Mouse (Mus musculus) limb, embryonic 14.5 days (tissue): ENCODE results near the gene 1810013L24Rik. TPM values are rescaled to one million over a fixed set of nuclear protein-coding genes. Genes with fewer than 3 reads are reported as not detected.

Experiments used
- ATAC-seq: fragments of 200-750 bp; cut with Nextera tagmentation; 2 replicates; pipeline ENCODE4 v1.8.0; 2017; ENCODE audit warnings: low read depth, moderate number of reproducible peaks, moderate TSS enrichment; ENCODE audit not compliant: low FRiP score
- DNase-seq: peaks from one replicate; pipeline ENCODE4 v3.0.0-alpha.2; 2015; ENCODE audit warnings: low spot score
- H3K27ac ChIP-seq: fragments of 300-500 bp; sonication (generic); replicated peaks from 2 replicates; pipeline ENCODE4 v1.5.1; 2014; ENCODE audit warnings: low read depth, mild to moderate bottlenecking, low read length, moderate library complexity, mixed read lengths
- H3K27me3 ChIP-seq: fragments of 300-500 bp; sonication (generic); 2 replicates; pipeline ENCODE4 v1.6.1; 2014; ENCODE audit warnings: low read length, mixed read lengths; ENCODE audit not compliant: control insufficient read depth, insufficient read depth
- H3K36me3 ChIP-seq: fragments of 300-500 bp; sonication (generic); 2 replicates; pipeline ENCODE4 v1.6.1; 2014; ENCODE audit warnings: mild to moderate bottlenecking, low read length, moderate library complexity, mixed read lengths; ENCODE audit not compliant: control insufficient read depth, insufficient read depth
- H3K4me1 ChIP-seq: fragments of 300-500 bp; sonication (generic); 2 replicates; pipeline ENCODE4 v1.6.1; 2014; ENCODE audit warnings: antibody characterized with exemption, low read length, mixed read lengths; ENCODE audit not compliant: control insufficient read depth, insufficient read depth
- H3K4me2 ChIP-seq: fragments of 300-500 bp; sonication (generic); replicated peaks from 2 replicates; pipeline ENCODE4 v1.6.1; 2014; ENCODE audit warnings: low read depth, mild to moderate bottlenecking, low read length, moderate library complexity; ENCODE audit not compliant: severe bottlenecking
- H3K4me3 ChIP-seq: fragments of 300-500 bp; sonication (generic); replicated peaks from 2 replicates; pipeline ENCODE4 v1.5.1; 2014; ENCODE audit warnings: low read length
- H3K9ac ChIP-seq: fragments of 300-500 bp; sonication (generic); 2 replicates; pipeline ENCODE4 v1.6.1; 2014; ENCODE audit warnings: mild to moderate bottlenecking, low read depth, low read length, moderate library complexity; ENCODE audit not compliant: severe bottlenecking
- H3K9me3 ChIP-seq: fragments of 300-500 bp; sonication (generic); 2 replicates; pipeline ENCODE4 v1.6.1; 2016; ENCODE audit warnings: low read length; ENCODE audit not compliant: control insufficient read depth
- POLR2A ChIP-seq: fragments of 200-500 bp; IDR thresholded peaks from 2 replicates; pipeline ENCODE4 v1.8.0; 2012; ENCODE audit warnings: inconsistent platforms, mild to moderate bottlenecking, moderate library complexity, borderline replicate concordance; ENCODE audit not compliant: insufficient read depth, insufficient read length; ENCODE audit errors: extremely low read depth
- WGBS: fragments of 180-500 bp; shearing (Covaris S2); extraction: QIAGEN DNeasy Blood & Tissue Kit; methylation state at CpG from one replicate; pipeline ENCODE4 v1.1.7; 2014; 5-methylcytosine and 5-hydroxymethylcytosine counted together
- polyA plus RNA-seq, 2 experiments: library from polyadenylated mRNA; depleted of rRNA in 1 of 2; stranded (reverse) in 1 of 2; unstranded in 1 of 2; fragments of >200 nt; fragmentation: Nextera tagmentation in 1 of 2; extraction: Ambion mirVana in 1 of 2; gene quantifications; 2 replicates each; pipeline versions ENCODE4 v1.2.1 to v1.2.3; 2012 to 2014

Gene 1810013L24Rik
- polyA plus RNA-seq, 2 experiments, result 18.2 to 31.8 TPM

DNA sequence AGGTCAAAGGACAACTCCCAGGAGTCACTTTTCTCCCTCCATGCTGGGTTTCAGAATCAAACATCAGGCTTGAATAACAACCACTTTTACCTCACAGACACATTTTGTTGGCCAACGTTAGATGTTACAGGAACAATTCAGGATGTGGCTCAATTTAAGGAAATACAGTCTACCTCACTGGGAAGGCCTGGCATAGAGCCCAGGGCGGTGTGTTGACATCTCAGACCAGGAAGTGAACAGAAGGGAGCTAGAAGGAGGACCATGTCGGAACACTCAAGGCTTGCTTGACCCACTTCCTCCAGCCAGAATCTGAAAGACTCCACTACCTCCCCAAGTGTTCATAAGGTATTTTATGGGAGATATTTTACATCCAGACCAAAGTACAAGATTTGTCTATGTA lies 45.1 kb upstream of the 1810013L24Rik start:
- DNase-seq (no peak), ATAC-seq (no peak)
- no peak for TF ChIP-seq POLR2A
- Histone ChIP-seq H3K4me2 (no peak overlapping the region), H3K27ac (no peak overlapping the region), H3K9ac (no peak overlapping the region), H3K4me1 (no peaks in the 10 kb centered on the region), H3K9me3 (no peaks in the 10 kb centered on the region), H3K36me3 (no peaks in the 10 kb centered on the region), H3K4me3 (no peak overlapping the region), H3K27me3 (no peaks in the 10 kb centered on the region)
- WGBS, result 60% methylated on average over 3 of the region's 3 CpGs

DNA sequence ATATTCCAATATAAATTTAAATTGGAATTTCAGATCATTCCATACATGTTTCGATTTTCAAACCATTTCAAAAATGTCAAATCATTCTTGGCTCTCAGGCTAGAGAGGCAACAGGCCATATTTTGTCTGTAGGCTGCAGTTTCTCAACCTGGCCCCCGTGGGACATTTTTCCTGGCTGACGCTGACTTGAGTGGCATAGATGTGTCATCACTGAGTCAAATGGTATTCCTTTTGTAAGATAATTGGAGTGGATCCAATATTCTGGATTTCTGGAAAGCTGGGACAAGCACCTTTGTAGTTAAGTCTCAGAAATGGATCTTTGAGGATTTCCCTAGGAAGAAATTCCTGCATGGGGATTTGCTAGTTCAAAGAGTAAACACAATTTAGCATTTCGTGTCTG lies 39.0 kb upstream of the 1810013L24Rik start:
- Histone ChIP-seq H3K4me3 (no peak overlapping the region), H3K4me1 (no peaks in the 10 kb centered on the region), H3K36me3 (no peaks in the 10 kb centered on the region), H3K4me2 (no peak overlapping the region), H3K27me3 (no peaks in the 10 kb centered on the region), H3K27ac (no peak overlapping the region), H3K9ac (no peak overlapping the region), H3K9me3 (no peaks in the 10 kb centered on the region)
- 81% methylated on average over 4 of the region's 4 CpGs for WGBS
- DNase-seq, result no peak
- no peak for ATAC-seq
- no peak for TF ChIP-seq POLR2A

DNA sequence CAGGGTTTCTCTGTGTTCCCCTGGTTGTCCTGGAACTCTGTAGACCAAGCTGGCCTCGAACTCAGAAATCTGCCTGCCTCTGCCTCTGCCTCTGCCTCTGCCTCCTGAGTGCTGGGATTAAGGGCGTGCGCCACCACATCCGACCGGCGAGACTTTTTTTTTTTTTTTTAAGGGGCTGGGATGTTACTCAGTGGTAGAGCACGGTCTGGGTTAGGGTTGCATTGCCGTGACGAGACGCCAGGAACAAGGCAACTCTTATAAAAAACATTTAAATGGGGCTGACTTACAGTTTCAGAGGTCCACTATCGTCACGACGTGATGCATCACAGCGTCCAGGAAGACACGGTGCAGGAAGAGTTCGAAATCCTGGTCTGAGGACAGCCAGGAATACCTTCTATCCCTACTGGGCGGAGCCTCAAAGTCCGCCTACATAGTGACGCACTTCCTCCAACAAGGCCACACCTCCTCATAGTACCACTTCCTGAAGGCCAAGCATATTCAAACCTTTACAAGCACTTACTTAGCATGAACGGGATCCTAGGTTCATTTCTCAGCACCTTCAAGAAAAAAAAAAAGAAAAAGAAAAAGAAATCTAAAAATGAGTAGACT lies 37.8 kb upstream of the 1810013L24Rik start, which contains the start of gene Usp7:
TSS of gene Usp7 (minus strand) at position 360 of the 609 bp plus-strand sequence.
- no peak for ATAC-seq
- DNase-seq, result no peak
- no peaks in the 10 kb centered on the region for H3K27me3 ChIP-seq
- no peak within 1 kb of the TSS for H3K4me2 ChIP-seq
- H3K9me3 ChIP-seq, result no peaks in the 10 kb centered on the region
- no peak for TF ChIP-seq POLR2A
- no peaks in the 10 kb centered on the region for H3K36me3 ChIP-seq
- no peaks in the 10 kb centered on the region for H3K4me1 ChIP-seq
- no peak within 1 kb of the TSS for H3K4me3 ChIP-seq
- H3K27ac ChIP-seq, result no peak within 1 kb of the TSS
- H3K9ac ChIP-seq, result no peak within 1 kb of the TSS
- WGBS, result 93% methylated on average over 20 of the region's 20 CpGs

- H3K9me3 ChIP-seq, result no peaks in the 10 kb centered on the region
- H3K27me3 ChIP-seq, result no peaks in the 10 kb centered on the region
- H3K4me2 ChIP-seq, result no peak overlapping the region
- no peak overlapping the region for H3K4me3 ChIP-seq
- DNase-seq, result no peak
- H3K36me3 ChIP-seq, result no peaks in the 10 kb centered on the region
- H3K4me1 ChIP-seq, result no peaks in the 10 kb centered on the region
- no peak for TF ChIP-seq POLR2A
- no peak overlapping the region for H3K9ac ChIP-seq
- WGBS, result 5% methylated on average over 3 of the region's 3 CpGs
- ATAC-seq, result no peak
- H3K27ac ChIP-seq, result no peak overlapping the region
These were observed 34.9 kb upstream of the 1810013L24Rik start for GRCm38 (mm10) chr16:8794952-8795351.

DNA sequence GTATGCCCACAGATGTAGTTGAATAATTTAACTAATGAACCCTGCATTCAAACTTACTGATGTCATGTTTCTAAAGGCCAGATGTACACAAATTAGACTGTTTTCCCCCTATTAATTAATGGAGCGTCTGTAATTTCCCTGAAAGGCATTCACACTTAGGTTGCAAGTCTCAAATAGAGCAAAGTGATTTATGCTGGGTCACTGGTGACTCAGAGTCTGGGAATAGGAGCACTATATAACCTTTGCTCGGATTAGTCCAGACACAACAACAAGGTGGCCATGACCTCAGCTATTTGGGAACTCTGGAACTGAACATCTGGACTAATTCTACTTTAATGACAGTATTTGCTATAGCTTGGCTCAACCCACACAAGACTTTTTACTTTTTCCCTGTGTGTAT lies 34.0 kb upstream of the 1810013L24Rik start:
- 35% methylated on average over 2 of the region's 2 CpGs for WGBS

More for the DNA sequence above, 34.0 kb upstream of the 1810013L24Rik start:
- no peak overlapping the region for H3K27ac ChIP-seq
- H3K36me3 ChIP-seq, result no peaks in the 10 kb centered on the region
- no peak for ATAC-seq
- H3K4me2 ChIP-seq, result no peak overlapping the region
- no peak overlapping the region for H3K9ac ChIP-seq
- no peaks in the 10 kb centered on the region for H3K27me3 ChIP-seq
- H3K9me3 ChIP-seq, result no peaks in the 10 kb centered on the region
- no peak overlapping the region for H3K4me3 ChIP-seq
- H3K4me1 ChIP-seq, result no peaks in the 10 kb centered on the region
- TF ChIP-seq POLR2A, result no peak
- DNase-seq, result no peak
